Mouse (Mus musculus) cerebellum, adult 8-10 months (tissue): Measurements from ENCODE around the gene Fars2.
"Not testable (repeated sequence)": the region's sequence is repeated elsewhere in the genome, so short reads cannot be mapped to it uniquely, and the experiment has no call there.

Experiments
- DNase-seq: peaks from one replicate; pipeline ENCODE4 v3.0.0; 2022

The Fars2 gene

GRCm38 (mm10) chr13:36297950-36298781, 181.0 kb downstream of the Fars2 start:
- DNase-seq, result no peak

DNA sequence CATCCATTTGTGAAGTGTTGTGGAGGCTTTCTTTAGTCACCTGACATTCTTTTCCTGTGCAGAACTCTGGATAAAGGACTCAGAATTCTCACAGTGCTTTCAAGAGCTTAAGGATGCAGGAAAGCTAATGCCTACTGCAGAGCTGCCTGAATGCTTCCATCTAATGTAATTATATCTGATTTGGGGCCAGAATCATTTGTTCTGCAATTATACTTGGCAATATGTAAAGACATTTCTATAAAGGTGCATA, 181.5 kb downstream of the Fars2 start:
- no peak for DNase-seq

- no peak for DNase-seq
These were observed 185.6 kb downstream of the Fars2 start for GRCm38 (mm10) chr13:36302770-36303169.

DNA sequence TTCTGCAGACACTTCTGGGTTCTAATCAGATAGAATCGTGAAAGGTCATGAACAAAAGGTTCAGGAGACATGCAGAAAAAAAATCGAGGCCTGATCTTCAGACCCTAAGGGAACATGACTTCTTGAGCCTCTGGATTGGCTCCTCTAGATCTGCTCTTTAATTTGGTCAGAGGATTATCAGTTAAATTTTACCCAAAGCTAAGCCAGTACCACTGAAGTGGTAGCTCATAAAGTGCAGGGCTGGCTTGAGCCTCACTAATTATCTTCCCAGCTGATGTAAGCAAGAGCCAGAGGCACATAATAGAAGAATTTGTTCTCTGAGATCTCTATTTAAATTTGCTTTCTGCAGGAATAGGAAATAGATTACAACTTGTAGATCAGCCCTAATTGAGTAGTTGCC, 188.1 kb downstream of the Fars2 start:
- DNase-seq, result no peak

- no peak for DNase-seq
These were observed 190.2 kb downstream of the Fars2 start for GRCm38 (mm10) chr13:36307386-36307785.

DNA sequence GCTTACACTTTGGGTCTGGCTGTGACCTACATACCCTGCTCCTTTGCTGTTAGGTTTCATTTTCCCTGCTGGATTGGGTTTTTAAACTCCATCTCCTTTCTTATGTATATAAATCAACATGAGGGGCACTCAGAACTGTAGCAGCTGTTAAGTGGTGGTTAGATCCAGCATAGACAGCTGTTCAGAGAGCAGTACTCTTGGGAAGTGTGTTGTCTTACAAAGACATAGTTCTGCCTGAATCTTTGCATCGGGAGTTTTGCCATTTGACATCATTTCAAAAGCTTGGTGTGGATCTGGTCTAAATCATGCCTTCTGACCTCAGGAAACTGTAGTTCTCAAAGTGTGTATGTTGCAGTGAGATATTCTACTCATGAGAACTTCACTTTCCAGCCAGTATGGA, 191.9 kb downstream of the Fars2 start:
- no peak for DNase-seq

GRCm38 (mm10) chr13:36314218-36314617, 197.0 kb downstream of the Fars2 start:
- no peak for DNase-seq

GRCm38 (mm10) chr13:36314860-36315800, 197.9 kb downstream of the Fars2 start:
- DNase-seq, result peak; percentile 28

GRCm38 (mm10) chr13:36317824-36318223, 200.6 kb downstream of the Fars2 start:
- DNase-seq, result no peak

DNA sequence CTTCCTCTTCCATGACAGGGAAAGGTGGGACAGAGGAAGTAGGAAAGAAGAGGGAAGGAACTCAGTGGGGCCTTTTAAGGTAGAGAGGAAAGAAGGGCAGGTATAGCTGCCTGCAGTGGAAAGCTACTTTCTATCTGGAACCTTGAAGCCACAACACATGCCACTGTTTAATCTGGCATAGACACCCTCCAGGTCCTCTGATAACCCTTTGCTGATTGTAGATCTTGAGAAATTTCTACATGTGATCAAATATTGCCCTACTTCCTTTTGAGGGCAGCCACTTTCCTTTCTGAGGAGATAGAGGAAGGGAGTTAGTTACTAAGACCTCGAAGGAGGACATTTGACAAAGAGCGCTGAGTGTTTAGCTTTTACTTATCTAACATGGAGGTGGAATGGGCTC, 207.4 kb downstream of the Fars2 start:
- no peak for DNase-seq

DNA sequence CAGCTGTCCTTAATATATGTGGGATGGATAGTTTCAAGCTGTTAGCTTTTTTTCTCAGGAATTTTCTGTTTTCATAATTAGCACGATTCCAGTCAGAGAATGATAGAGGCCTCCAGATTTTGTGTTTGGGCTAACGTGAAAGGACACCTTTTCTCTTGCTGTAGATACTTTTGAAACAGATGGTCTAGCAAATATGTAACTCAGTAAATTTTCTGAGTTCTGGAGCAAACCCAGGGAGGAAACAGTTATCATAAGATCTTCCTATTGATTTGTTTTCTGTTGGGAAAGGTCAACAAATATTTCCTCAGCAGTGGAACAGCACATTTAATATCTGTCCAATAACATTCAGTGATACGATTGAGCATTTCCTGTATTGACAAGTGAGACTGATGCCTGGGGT, 209.3 kb downstream of the Fars2 start:
- DNase-seq, result no peak

- DNase-seq, result no peak
These were observed 212.7 kb downstream of the Fars2 start for GRCm38 (mm10) chr13:36329871-36330270.

- no peak for DNase-seq
These were observed 213.3 kb downstream of the Fars2 start for GRCm38 (mm10) chr13:36330542-36330941.

DNA sequence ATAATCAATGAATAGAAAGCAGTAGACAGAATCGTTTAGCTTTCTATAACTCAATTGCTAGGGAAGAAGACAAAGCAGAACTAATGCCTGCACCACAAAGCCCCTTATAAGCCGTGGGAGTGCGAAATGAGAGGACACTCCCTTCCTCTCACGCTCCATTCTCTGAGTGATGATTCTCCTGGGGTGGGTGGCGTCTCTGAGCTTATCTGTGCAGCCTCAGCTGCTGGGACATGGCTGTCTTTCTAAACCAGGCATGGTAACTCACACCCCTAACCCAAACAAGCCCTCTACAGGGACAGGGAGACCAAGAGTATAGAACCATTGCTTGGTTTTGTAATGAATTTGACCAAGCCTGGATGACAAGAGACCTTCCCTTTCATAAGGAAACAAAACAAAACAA, 217.5 kb downstream of the Fars2 start:
- no peak for DNase-seq

- DNase-seq, result no peak
These were observed 234.3 kb downstream of the Fars2 start for GRCm38 (mm10) chr13:36351529-36351928.

DNA sequence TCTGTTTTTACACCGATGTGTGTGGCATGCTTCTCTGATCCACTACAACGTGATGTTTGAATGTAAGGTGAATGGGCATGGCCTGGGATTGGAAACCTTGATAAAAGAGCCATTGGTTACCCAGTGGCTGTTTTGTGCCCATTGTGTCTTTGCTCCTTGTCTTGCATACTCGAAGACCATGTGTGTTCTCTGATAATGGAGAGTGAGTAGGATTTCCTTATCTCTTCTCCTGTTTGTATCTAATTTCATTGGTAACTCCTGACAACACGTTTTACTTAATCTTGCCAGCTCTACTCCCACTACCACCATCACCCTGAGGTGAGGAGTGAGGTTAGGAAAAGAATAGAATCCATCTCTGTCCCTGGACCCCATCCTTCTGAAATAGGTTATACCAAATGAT, 240.3 kb downstream of the Fars2 start:
- DNase-seq, result no peak

- DNase-seq, result no peak
These were observed 244.2 kb downstream of the Fars2 start for GRCm38 (mm10) chr13:36361419-36361818.

GRCm38 (mm10) chr13:36365719-36366118, 248.5 kb downstream of the Fars2 start:
- DNase-seq, result not testable (repeated sequence)

DNA sequence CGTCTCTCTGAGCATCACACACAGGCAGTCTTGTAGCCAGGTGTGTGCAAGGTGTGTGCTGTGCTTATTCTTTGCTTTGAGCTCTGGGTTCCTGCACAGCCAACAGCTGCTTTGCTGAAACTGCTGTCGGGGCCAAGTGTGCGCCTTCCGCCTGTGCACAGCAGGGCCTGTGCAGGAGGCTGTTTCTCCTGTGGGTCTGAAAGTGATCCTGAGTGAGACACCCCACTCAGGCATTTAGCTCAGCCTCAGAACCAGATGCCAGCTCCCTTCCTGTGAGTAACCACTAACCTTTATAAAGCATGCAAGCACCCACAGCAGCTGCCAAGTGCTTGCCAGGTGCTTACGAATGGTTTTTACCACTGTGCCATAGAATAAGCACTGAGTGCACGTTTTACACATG, 249.1 kb downstream of the Fars2 start:
- no peak for DNase-seq

DNA sequence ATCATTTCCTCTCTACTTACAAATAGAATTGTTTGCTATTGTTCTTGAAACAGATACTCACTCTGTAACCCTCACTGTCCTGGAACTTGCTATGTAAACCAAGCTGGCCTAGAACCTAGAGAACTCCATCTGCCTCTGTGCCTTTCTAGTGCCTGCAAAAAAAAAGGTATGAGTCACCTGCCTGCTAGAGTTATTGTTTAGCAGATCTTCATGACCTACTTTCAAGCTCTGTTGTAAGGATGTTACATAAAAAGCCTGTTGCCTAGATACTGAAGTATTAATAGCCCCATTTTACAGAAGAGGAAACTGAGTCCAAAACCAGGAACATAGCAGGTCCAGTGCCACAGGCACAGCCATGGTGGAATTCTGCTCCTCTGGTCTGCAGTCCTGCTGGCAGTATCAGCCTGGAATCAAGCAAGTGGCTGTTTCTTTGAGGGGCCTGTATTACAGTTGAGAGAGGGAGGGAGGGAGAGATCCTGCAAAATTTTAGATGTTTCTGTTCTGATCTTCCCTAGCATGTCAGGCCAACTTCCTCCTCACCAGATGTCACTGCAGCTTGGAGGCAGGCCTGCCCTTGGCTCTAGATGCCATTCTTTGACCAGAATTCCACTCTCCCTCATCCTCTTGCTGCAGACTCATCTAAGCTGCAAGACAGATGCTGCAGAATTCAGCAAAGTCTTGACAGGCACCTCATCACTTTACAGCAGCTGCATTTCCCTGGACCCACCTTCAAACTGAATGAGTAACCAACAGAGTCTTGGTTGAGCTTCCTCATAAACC, 250.7 kb downstream of the Fars2 start:
- no peak for DNase-seq

DNA sequence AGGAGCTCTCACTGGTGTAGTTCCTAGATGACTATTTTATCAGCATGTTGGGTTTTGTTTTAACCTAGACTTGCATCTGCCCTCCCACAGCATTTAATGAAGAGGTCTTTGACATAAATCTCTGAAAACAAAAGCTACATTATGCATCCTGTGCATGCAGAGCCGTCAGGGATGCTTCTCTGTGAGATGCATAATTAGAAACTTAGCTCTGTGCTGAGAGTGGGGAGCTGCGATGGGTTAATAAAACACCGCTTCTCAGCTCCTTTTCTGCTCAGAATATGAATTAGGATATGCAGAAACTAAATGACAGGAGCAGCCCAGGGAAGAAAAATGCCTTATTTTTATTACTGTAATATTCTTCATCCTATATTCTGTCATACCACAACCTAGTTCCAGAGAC, 251.6 kb downstream of the Fars2 start:
- DNase-seq, result no peak

GRCm38 (mm10) chr13:36369400-36369799, 252.2 kb downstream of the Fars2 start:
- DNase-seq, result no peak

DNA sequence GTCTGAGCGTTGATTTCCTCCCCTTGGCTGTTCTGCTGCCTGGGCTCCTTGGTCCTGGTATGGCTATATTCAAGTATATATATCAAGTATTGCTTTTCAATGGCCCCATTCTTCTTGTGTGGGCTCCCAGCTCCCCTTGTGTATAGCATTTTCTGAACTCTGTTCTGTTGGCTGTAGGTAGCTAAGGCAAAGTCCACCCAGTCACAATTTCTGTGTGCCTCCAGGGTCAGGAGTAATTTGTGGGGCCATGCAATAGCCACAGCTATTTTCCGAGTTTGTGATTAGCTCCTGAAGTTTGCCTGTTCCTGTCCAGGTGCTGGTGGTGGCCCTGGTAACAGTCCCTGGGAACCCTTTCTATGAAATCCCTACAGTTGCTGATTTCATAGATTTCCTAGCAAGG, 266.0 kb downstream of the Fars2 start:
- DNase-seq, result no peak
